Mouse (Mus musculus) midbrain, embryonic 13.5 days (tissue): ENCODE measurements around the gene 1700030J22Rik. TPM values are rescaled to one million over a fixed set of nuclear protein-coding genes. Genes with fewer than 3 reads are reported as not detected.

ENCODE experiments used
- ATAC-seq: fragments of 200-750 bp; cut with Nextera tagmentation; 2 replicates; pipeline ENCODE4 v1.8.0; 2017; ENCODE audit warnings: mild to moderate bottlenecking, moderate TSS enrichment, moderate library complexity
- H3K27ac ChIP-seq: fragments of 300-500 bp; sonication (generic); 2 replicates; pipeline ENCODE4 v1.5.1; 2015; ENCODE audit warnings: inconsistent platforms, mild to moderate bottlenecking, moderate library complexity
- H3K27me3 ChIP-seq: fragments of 300-500 bp; sonication (generic); 2 replicates; pipeline ENCODE4 v1.6.1; 2015; ENCODE audit warnings: mild to moderate bottlenecking, inconsistent platforms
- H3K36me3 ChIP-seq: fragments of 300-500 bp; sonication (generic); 2 replicates; pipeline ENCODE4 v1.6.1; 2015; ENCODE audit warnings: mild to moderate bottlenecking, inconsistent platforms
- H3K4me1 ChIP-seq: fragments of 300-500 bp; sonication (generic); replicated peaks from 2 replicates; pipeline ENCODE4 v1.6.1; 2015; ENCODE audit warnings: inconsistent platforms
- H3K4me2 ChIP-seq: fragments of 300-500 bp; sonication (generic); replicated peaks from 2 replicates; pipeline ENCODE4 v1.6.1; 2015; ENCODE audit warnings: moderate library complexity, mild to moderate bottlenecking, inconsistent platforms
- H3K4me3 ChIP-seq: fragments of 300-500 bp; sonication (generic); replicated peaks from 2 replicates; pipeline ENCODE4 v1.5.1; 2015; ENCODE audit warnings: mild to moderate bottlenecking, inconsistent platforms
- H3K9ac ChIP-seq: fragments of 300-500 bp; sonication (generic); replicated peaks from 2 replicates; pipeline ENCODE4 v1.6.1; 2015; ENCODE audit warnings: mild to moderate bottlenecking, inconsistent platforms
- H3K9me3 ChIP-seq: fragments of 300-500 bp; sonication (generic); 2 replicates; pipeline ENCODE4 v1.6.1; 2016; ENCODE audit warnings: mild to moderate bottlenecking, inconsistent platforms
- WGBS: fragments of 180-500 bp; shearing (Covaris S2); methylation state at CpG from one replicate; pipeline ENCODE4 v1.1.7; 2015; 5-methylcytosine and 5-hydroxymethylcytosine counted together
- polyA plus RNA-seq: library from polyadenylated mRNA; unstranded; fragments of >200 nt; fragmentation: Nextera tagmentation; extraction: Ambion mirVana; gene quantifications from 2 replicates; pipeline ENCODE4 v1.2.1, GENCODE M21; 2015

1700030J22Rik gene
- polyA plus RNA-seq, 1 experiment from 2014 or later: 6.7 TPM

- no peaks in the 10 kb centered on the region for H3K27me3 ChIP-seq
These were observed 13.6 kb upstream of the 1700030J22Rik start for GRCm38 (mm10) chr8:116992176-116992971.

GRCm38 (mm10) chr8:116991241-116991640, 12.5 kb upstream of the 1700030J22Rik start:
- Histone ChIP-seq H3K4me2 (no peak overlapping the region), H3K9me3 (no peaks in the 10 kb centered on the region), H3K9ac (no peak overlapping the region), H3K36me3 (peaks cover 5% of the 10 kb centered on the region; the same call in 1 of the 2 replicates), H3K27me3 (no peaks in the 10 kb centered on the region), H3K27ac (no peak overlapping the region), H3K4me3 (no peak overlapping the region), H3K4me1 (peaks cover 15% of the 10 kb centered on the region)
- 73% methylated on average over 8 of the region's 8 CpGs for whole genome bisulfite sequencing
- no peak for ATAC-seq

More at GRCm38 (mm10) chr8:116992176-116992971, 13.6 kb upstream of the 1700030J22Rik start:
- no peaks in the 10 kb centered on the region for H3K9me3 ChIP-seq
- peaks cover 15% of the 10 kb centered on the region for H3K4me1 ChIP-seq
- WGBS: 9% methylated on average over 23 of the region's 23 CpGs
- H3K4me3 ChIP-seq: peak overlapping the region; percentile 66
- H3K4me2 ChIP-seq: peak overlapping the region; percentile 92
- ATAC-seq: no peak
- peak overlapping the region; percentile 71 for H3K9ac ChIP-seq
- H3K36me3 ChIP-seq: 0 out of 2 replicates have a peak, but pooled peaks cover 5% of the 10 kb centered on the region
- no peak overlapping the region for H3K27ac ChIP-seq

- no peak overlapping the region for H3K4me2 ChIP-seq
- H3K36me3 ChIP-seq: peaks cover 13% of the 10 kb centered on the region
- H3K27ac ChIP-seq: no peak overlapping the region
- H3K4me1 ChIP-seq: peaks cover 15% of the 10 kb centered on the region
- H3K9ac ChIP-seq: no peak overlapping the region
- no peak overlapping the region for H3K4me3 ChIP-seq
- H3K9me3 ChIP-seq: no peaks in the 10 kb centered on the region
- WGBS: 95% methylated on average over 3 of the region's 3 CpGs
- H3K27me3 ChIP-seq: no peaks in the 10 kb centered on the region
- ATAC-seq: no peak
These were observed 11.1 kb upstream of the 1700030J22Rik start for GRCm38 (mm10) chr8:116989842-116990241.

DNA sequence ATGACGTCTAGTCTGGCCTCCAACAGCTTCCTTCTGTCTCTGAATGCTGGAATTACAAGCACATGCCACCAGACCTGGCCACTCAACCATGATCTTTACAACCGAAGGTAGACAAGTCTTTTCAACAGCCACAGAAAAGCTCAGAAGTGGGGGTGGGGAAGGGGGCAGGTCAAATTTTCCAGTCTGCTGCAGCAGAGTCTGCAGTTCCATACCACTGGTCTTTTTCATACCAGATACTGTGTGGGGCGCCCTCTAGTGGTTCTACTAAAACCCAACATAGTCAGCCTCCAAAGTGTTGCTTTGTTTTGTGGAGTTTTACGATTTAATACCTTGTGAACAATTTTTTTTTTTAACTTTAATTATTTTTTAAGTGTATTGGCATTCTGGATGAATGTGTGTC, 1.4 kb upstream of the 1700030J22Rik start:
- Histone ChIP-seq H3K27me3 (no peaks in the 10 kb centered on the region), H3K4me1 (peaks cover 13% of the 10 kb centered on the region), H3K9me3 (no peaks in the 10 kb centered on the region), H3K27ac (no peak overlapping the region), H3K4me2 (no peak overlapping the region), H3K36me3 (peaks cover 25% of the 10 kb centered on the region), H3K9ac (no peak overlapping the region), H3K4me3 (no peak overlapping the region)
- WGBS: 12% methylated on average over 4 of the region's 4 CpGs
- no peak for ATAC-seq

DNA sequence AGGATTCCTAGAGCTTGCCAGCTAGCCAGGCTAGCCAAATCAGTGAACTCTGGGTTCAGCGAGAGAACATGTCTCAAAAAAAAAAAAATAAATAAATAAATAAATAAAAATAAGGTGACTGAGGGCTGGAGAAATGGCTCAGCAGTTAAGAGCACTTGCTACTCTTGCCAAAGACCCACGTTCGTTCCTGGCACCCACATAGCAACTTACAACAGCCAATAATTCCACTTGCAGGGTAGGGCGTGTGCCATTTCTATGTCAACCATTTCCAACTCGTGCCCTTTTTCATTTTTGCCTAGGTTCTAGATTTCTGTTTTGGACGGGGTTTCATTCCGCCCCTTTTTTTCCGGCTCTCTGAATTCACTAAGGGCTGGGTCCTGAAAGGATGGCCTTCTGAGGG, 707 bp downstream of the 1700030J22Rik start:
- peak overlapping the region; percentile 64; the same call in 1 of the 2 replicates for H3K27ac ChIP-seq
- no peaks in the 10 kb centered on the region for H3K27me3 ChIP-seq
- H3K36me3 ChIP-seq: peaks cover 6% of the 10 kb centered on the region; the same call in 1 of the 2 replicates
- peaks cover 13% of the 10 kb centered on the region for H3K4me1 ChIP-seq
- WGBS: 32% methylated on average over 8 of the region's 8 CpGs
- no peak for ATAC-seq
- peak overlapping the region; percentile 79 for H3K4me3 ChIP-seq
- peak overlapping the region; percentile 73 for H3K4me2 ChIP-seq
- no peaks in the 10 kb centered on the region for H3K9me3 ChIP-seq
- H3K9ac ChIP-seq: peak overlapping the region; percentile 69

DNA sequence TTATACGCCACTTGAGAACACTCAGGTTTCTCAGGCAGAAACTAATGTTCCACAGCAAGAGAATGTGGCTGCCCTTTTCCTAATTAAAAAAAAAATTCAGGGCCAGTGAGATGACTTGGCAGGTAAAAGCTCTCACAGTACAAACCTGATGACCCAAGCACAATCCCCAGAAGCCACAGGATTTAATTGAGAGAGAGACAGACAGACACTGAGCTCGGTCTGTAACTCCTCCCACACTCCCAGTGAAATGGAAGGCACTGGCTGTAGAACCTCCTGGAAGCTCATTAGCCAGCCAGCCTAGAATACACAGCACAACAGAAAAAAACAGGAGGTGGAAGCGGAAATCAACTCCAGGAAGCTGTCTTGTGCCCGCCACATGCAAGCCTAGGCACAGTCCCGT, 3.2 kb downstream of the 1700030J22Rik start:
- Histone ChIP-seq H3K27me3 (no peaks in the 10 kb centered on the region), H3K36me3 (peaks cover 10% of the 10 kb centered on the region), H3K4me3 (no peak overlapping the region), H3K9me3 (no peaks in the 10 kb centered on the region), H3K4me1 (peaks cover 13% of the 10 kb centered on the region), H3K9ac (no peak overlapping the region), H3K4me2 (no peak overlapping the region), H3K27ac (no peak overlapping the region)
- WGBS: 65% methylated on average over 5 of the region's 5 CpGs
- ATAC-seq: no peak

DNA sequence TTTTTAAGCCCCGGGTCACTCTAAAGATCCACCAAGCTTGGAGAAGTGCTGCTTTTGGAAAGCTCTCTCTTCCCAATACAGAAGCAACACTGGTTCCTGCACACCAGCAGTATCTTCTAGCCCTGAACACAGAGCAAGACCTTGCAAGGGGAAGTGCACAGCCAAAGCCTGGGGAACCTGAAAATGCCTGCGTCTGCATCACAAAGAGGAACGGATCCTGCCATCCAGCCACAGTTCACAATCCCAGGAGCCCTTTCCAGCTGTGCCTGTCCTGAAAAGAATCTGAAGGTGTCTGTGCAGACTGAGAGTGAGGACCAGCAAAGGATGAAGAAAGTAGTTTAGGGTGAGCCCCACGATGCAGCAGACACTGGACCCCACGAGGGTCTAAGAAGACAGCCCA, 3.7 kb downstream of the 1700030J22Rik start:
- WGBS: 31% methylated on average over 5 of the region's 5 CpGs
- no peak for ATAC-seq
- Histone ChIP-seq H3K9ac (no peak overlapping the region), H3K4me2 (no peak overlapping the region), H3K4me1 (peaks cover 13% of the 10 kb centered on the region), H3K9me3 (no peaks in the 10 kb centered on the region), H3K27me3 (no peaks in the 10 kb centered on the region), H3K27ac (no peak overlapping the region), H3K4me3 (no peak overlapping the region), H3K36me3 (peaks cover 10% of the 10 kb centered on the region)

GRCm38 (mm10) chr8:116969531-116969930, 9.2 kb downstream of the 1700030J22Rik start:
- WGBS: 87% methylated on average over 6 of the region's 6 CpGs
- H3K9ac ChIP-seq: no peak overlapping the region
- no peak overlapping the region for H3K4me2 ChIP-seq
- H3K9me3 ChIP-seq: no peaks in the 10 kb centered on the region
- H3K4me3 ChIP-seq: no peak overlapping the region
- no peak for ATAC-seq
- peaks cover 10% of the 10 kb centered on the region for H3K36me3 ChIP-seq
- no peaks in the 10 kb centered on the region for H3K4me1 ChIP-seq
- no peaks in the 10 kb centered on the region for H3K27me3 ChIP-seq
- H3K27ac ChIP-seq: no peak overlapping the region

- Histone ChIP-seq H3K27ac (no peak overlapping the region), H3K27me3 (no peaks in the 10 kb centered on the region), H3K9me3 (no peaks in the 10 kb centered on the region), H3K9ac (no peak overlapping the region), H3K4me1 (no peaks in the 10 kb centered on the region), H3K4me2 (no peak overlapping the region), H3K4me3 (no peak overlapping the region), H3K36me3 (peaks cover 63% of the 10 kb centered on the region)
- WGBS: 93% methylated on average over 9 of the region's 9 CpGs
- no peak for ATAC-seq
These were observed 24.3 kb downstream of the 1700030J22Rik start for GRCm38 (mm10) chr8:116954415-116954814.

- Histone ChIP-seq H3K9ac (no peak overlapping the region), H3K4me2 (no peak overlapping the region), H3K9me3 (no peaks in the 10 kb centered on the region), H3K27me3 (no peaks in the 10 kb centered on the region), H3K27ac (no peak overlapping the region), H3K4me3 (no peak overlapping the region), H3K36me3 (peaks cover 43% of the 10 kb centered on the region), H3K4me1 (no peaks in the 10 kb centered on the region)
- 95% methylated on average over 8 of the region's 8 CpGs for WGBS
- no peak for ATAC-seq
These were observed 26.3 kb downstream of the 1700030J22Rik start for GRCm38 (mm10) chr8:116952428-116952827.

DNA sequence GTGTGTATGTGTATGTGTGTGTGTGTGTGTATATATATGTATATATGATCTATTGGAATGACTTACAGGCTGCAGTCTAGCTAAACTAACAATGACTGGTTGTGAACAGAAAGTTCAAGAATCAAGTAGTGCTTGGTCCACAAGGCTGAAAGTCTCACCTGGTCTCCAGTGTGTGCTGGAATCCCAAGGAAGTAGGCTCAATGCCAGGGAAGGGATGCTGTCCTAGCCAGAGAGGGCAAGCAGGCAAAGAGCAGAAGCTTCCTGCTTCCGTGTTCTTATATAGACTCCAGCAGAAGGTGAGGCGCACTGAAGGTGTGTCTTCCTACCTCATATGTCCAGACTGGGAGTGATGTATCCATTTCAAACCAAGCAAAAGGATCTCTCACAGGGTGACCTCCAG, 27.0 kb downstream of the 1700030J22Rik start:
- Histone ChIP-seq H3K36me3 (peaks cover 37% of the 10 kb centered on the region), H3K9ac (no peak overlapping the region), H3K27ac (no peak overlapping the region), H3K9me3 (no peaks in the 10 kb centered on the region), H3K4me1 (peaks cover 2% of the 10 kb centered on the region; the same call in 1 of the 2 replicates), H3K4me2 (no peak overlapping the region), H3K27me3 (no peaks in the 10 kb centered on the region), H3K4me3 (no peak overlapping the region)
- 97% methylated on average over 2 of the region's 2 CpGs for WGBS
- no peak for ATAC-seq

DNA sequence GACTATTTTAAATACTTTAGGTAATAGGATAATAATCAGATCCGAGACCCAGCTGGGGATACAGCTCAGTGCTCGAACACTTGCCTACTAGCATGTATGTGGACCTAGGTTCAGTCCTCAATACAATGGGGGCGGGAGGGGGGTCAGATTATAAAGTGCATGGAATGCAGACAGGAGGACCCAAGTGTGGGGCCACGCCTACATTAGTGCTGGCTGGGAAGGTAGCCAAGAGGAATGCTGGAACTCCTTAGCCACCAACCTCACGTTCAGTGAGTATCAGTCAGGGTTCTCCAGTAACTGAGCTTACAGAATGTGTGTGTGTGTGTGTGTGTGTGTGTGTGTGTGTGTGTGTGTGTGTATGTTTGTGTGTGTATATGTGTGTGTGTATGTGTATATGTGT, 27.4 kb downstream of the 1700030J22Rik start:
- Histone ChIP-seq H3K9ac (no peak overlapping the region), H3K4me1 (peaks cover 6% of the 10 kb centered on the region; the same call in 1 of the 2 replicates), H3K4me3 (no peak overlapping the region), H3K27me3 (no peaks in the 10 kb centered on the region), H3K27ac (no peak overlapping the region), H3K36me3 (peaks cover 33% of the 10 kb centered on the region), H3K4me2 (no peak overlapping the region), H3K9me3 (no peaks in the 10 kb centered on the region)
- no peak for ATAC-seq
- 87% methylated on average over 5 of the region's 5 CpGs for WGBS
